Mouse (Mus musculus) lung, postnatal 14 days (tissue): ENCODE measurements around the gene AC141477.1.
A peak's percentile ranks its signal among the peaks of the same experiment; 100 is the strongest.

ENCODE experiments used
- DNase-seq: peaks from one replicate; pipeline ENCODE4 v3.0.0; 2021

The AC141477.1 gene

DNA sequence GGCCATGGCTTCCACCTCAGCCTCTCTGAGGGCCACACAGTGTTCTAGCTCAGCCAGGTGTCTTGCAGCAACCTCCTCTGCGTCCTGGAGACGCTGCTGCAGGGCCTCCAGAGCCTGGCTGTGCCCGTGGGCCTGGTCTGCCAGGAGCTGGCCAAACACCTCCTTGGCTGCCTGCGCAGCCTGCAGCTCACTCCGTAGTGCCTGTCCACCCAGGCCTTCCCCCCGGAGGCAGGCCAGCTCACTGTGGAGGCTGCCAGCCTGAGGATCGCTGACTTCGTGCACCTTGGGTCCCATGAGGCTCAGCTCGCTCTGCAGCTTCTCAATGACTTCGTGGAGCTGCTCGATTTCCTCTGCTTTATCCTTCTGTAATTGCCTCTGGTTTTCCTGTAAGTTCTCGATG, 47.6 kb downstream of the AC141477.1 start:
- DNase-seq, result no peak

DNA sequence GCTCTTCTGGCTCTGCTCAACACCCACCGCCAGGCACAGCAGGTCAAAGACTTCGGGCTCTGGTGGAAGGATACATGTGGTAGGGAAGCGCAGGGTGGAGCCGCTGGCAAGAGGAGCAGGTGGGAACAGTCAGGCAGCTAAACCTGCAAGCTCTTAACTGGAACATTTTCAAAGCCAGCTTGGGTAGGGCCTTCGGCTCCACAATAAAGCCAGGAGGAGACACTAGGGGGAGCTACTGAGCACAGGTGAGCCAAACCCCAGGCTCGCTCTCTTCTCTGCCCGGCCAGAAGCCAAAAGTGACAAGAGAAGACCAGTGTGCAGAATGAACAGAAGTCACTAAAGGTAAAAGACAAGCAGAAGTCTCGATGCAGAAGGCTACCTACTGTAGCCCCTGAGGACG, 48.5 kb downstream of the AC141477.1 start:
- peak; percentile 49 for DNase-seq

DNA sequence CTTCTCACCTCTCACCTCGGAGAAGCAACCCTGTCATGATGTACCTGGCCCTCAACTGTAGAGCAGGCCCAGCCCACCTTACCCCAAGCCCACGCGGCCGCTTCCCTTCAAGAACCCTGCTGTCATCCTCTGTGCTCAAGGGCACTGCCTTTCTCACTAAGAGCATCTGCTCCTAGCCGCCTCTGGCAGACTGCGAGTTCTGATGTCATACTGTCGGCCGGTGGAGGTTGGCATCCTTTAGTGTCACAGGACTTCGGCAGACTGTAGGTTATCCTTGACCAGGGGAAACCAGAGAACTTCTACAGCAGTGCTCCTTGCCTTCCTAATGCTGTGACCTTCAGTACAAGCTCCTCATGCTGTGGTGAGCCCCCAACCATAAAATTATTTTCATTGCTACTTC, 49.1 kb downstream of the AC141477.1 start:
- no peak for DNase-seq
